Comparison of ENCODE assay signal across 32 mouse cellular contexts in the genomic region with DNA sequence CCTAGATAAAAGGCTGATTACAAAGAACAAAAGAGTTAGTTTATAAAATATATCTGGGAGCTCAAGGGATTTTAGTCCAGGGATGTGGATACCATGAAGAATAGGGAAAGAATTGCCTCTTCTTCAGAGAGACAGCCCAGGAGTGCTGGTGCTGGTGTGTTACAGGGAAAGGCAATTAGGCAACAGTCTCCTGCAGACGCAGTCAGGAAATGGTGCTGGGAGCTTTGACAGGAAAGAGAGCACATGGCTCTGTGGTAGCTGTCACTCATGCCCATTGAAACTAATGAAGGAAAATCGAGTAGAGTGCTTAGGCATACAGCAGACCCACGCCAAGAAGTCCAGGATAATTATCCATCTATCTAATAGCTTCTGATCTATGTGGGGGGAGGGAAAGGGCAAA. TPM values are rescaled to one million over a fixed set of nuclear protein-coding genes. Genes with fewer than 3 reads are reported as not detected.
DNase-seq lines count a peak whose midpoint lies in the region; ATAC-seq lines count a peak whose summit lies in the region.
"Had no signal": no experiment of that assay in that cellular context is flagged by ENCODE, and none has a peak within 500 bp of the region (broad histone marks: within the 10 kb centered on the region; RNA-seq: fewer than 3 reads in every experiment).

No protein-coding gene starts in this region.

- H3K9me3 ChIP-seq in forebrain, embryonic 14.5 days (replicated peaks; ENCODE audit: control insufficient read depth, low read length), result no peaks in the 10 kb centered on the region
- H3K9me3 ChIP-seq in forebrain, embryonic 15.5 days, result no peaks in the 10 kb centered on the region
- no peaks in the 10 kb centered on the region for H3K9me3 ChIP-seq in midbrain, embryonic 11.5 days (ENCODE audit: control insufficient read depth, low read length)
- H3K9me3 ChIP-seq in midbrain, embryonic 16.5 days (replicated peaks; ENCODE audit: control insufficient read depth, low read length, poor library complexity, severe bottlenecking), result no peaks in the 10 kb centered on the region
- H3K9me3 ChIP-seq: embryonic facial prominence, embryonic 10.5 days; embryonic facial prominence, embryonic 13.5 days; heart, embryonic 13.5 days had no signal

- no peak for ATAC-seq in forebrain, embryonic 14.5 days
- no peak for ATAC-seq in forebrain, embryonic 15.5 days (replicated peaks)
- no peak for ATAC-seq in midbrain, embryonic 11.5 days (ENCODE audit: low FRiP score)
- no peak for ATAC-seq in midbrain, embryonic 16.5 days
- ATAC-seq in common myeloid progenitor, adult 5-6 weeks (replicated peaks; ENCODE audit: low read depth, poor library complexity, severe bottlenecking), result peak; percentile 66
- ATAC-seq: CD4-positive, CD25-positive, alpha-beta regulatory T cell, adult 4 months; forebrain, embryonic 16.5 days; hindbrain, postnatal 0 days; inflammation-experienced regulatory T-cells, adult 6 months; intestine, embryonic 16.5 days had no signal

- no peak overlapping the region for H3K4me3 ChIP-seq in forebrain, embryonic 14.5 days (ENCODE audit: low read depth, low read length)
- H3K4me3 ChIP-seq in forebrain, embryonic 15.5 days, result no peak overlapping the region
- H3K4me3 ChIP-seq in midbrain, embryonic 11.5 days (ENCODE audit: low read depth, low read length), result no peak overlapping the region
- H3K4me3 ChIP-seq in midbrain, embryonic 16.5 days (ENCODE audit: low read depth, low read length), result no peak overlapping the region
- H3K4me3 ChIP-seq: embryonic facial prominence, embryonic 10.5 days; embryonic facial prominence, embryonic 13.5 days; erythroblast, embryonic 14.5 days; heart, embryonic 13.5 days had no signal

- H3K4me1 ChIP-seq in forebrain, embryonic 14.5 days (ENCODE audit: control insufficient read depth, insufficient read depth, low read length), result no peaks in the 10 kb centered on the region
- no peaks in the 10 kb centered on the region for H3K4me1 ChIP-seq in forebrain, embryonic 15.5 days
- no peaks in the 10 kb centered on the region; the same call in 1 of the 2 replicates for H3K4me1 ChIP-seq in midbrain, embryonic 11.5 days (ENCODE audit: control insufficient read depth, insufficient read depth, low read length)
- H3K4me1 ChIP-seq in midbrain, embryonic 16.5 days (ENCODE audit: control insufficient read depth, insufficient read depth, low read length), result peaks cover 4% of the 10 kb centered on the region; the same call in 1 of the 2 replicates
- H3K4me1 ChIP-seq: heart, embryonic 13.5 days had no signal

- H3K9ac ChIP-seq in forebrain, embryonic 14.5 days (ENCODE audit: low read length), result no peak overlapping the region
- H3K9ac ChIP-seq in forebrain, embryonic 15.5 days (replicated peaks), result no peak overlapping the region
- no peak overlapping the region for H3K9ac ChIP-seq in midbrain, embryonic 11.5 days (ENCODE audit: low read length)
- no peak overlapping the region for H3K9ac ChIP-seq in midbrain, embryonic 16.5 days (ENCODE audit: low read depth, low read length)
- H3K9ac ChIP-seq: embryonic facial prominence, embryonic 13.5 days; heart, embryonic 13.5 days; hindbrain, embryonic 14.5 days had no signal

- peak; percentile 7 for DNase-seq in forebrain, embryonic 14.5 days (ENCODE audit: low spot score)
- DNase-seq in midbrain, embryonic 11.5 days (ENCODE audit: low spot score, missing footprints), result peak; percentile 65
- peak; percentile 31 for DNase-seq in 416B (ENCODE audit: low read depth)
- DNase-seq in left cerebral cortex, adult 18-20 months (ENCODE audit: low spot score in 2 of 2), result no peak
- no peak for DNase-seq in adrenal gland, postnatal 4 days (ENCODE audit: low spot score in 2 of 2)
- DNase-seq: adrenal gland, adult 2 months; adrenal gland, postnatal 14 days; cerebellum, adult 11 months; cerebellum, adult 2 months; cerebellum, adult 9-11 months; cerebellum, postnatal 25 days; embryo, embryonic 11 days; gastrocnemius, postnatal 10 days; gastrocnemius, postnatal 36 days; heart, adult 18-20 months; heart, postnatal 14 days; heart, postnatal 4 days had no signal

- H3K4me2 ChIP-seq in forebrain, embryonic 14.5 days (ENCODE audit: low read length), result no peak overlapping the region
- no peak overlapping the region for H3K4me2 ChIP-seq in forebrain, embryonic 15.5 days (replicated peaks)
- H3K4me2 ChIP-seq in midbrain, embryonic 11.5 days, result no peak overlapping the region
- H3K4me2 ChIP-seq in midbrain, embryonic 16.5 days (ENCODE audit: low read length), result no peak overlapping the region
- H3K4me2 ChIP-seq: embryonic facial prominence, embryonic 13.5 days; heart, embryonic 13.5 days; hindbrain, embryonic 14.5 days had no signal

- H3K27ac ChIP-seq in forebrain, embryonic 14.5 days (ENCODE audit: low read depth, low read length), result no peak overlapping the region
- no peak overlapping the region for H3K27ac ChIP-seq in forebrain, embryonic 15.5 days (replicated peaks)
- no peak overlapping the region for H3K27ac ChIP-seq in midbrain, embryonic 11.5 days (ENCODE audit: low read depth, low read length)
- H3K27ac ChIP-seq in midbrain, embryonic 16.5 days (ENCODE audit: low read length), result no peak overlapping the region
- H3K27ac ChIP-seq: embryonic facial prominence, embryonic 10.5 days; embryonic facial prominence, embryonic 13.5 days; heart, embryonic 13.5 days; hindbrain, embryonic 14.5 days; hindbrain, postnatal 0 days had no signal

- no peaks in the 10 kb centered on the region for H3K27me3 ChIP-seq in forebrain, embryonic 14.5 days (replicated peaks; ENCODE audit: control insufficient read depth, insufficient read depth, low read length)
- no peaks in the 10 kb centered on the region for H3K27me3 ChIP-seq in forebrain, embryonic 15.5 days
- H3K27me3 ChIP-seq in midbrain, embryonic 11.5 days (ENCODE audit: control insufficient read depth, insufficient read depth, low read length), result no peaks in the 10 kb centered on the region
- no peaks in the 10 kb centered on the region for H3K27me3 ChIP-seq in midbrain, embryonic 16.5 days (ENCODE audit: control insufficient read depth, insufficient read depth, low read depth, low read length)

- H3K36me3 ChIP-seq in forebrain, embryonic 14.5 days (ENCODE audit: control insufficient read depth, insufficient read depth, low read length), result no peaks in the 10 kb centered on the region
- H3K36me3 ChIP-seq in forebrain, embryonic 15.5 days, result no peaks in the 10 kb centered on the region
- no peaks in the 10 kb centered on the region for H3K36me3 ChIP-seq in midbrain, embryonic 11.5 days (ENCODE audit: control insufficient read depth, insufficient read depth, low read length)
- H3K36me3 ChIP-seq in midbrain, embryonic 16.5 days (ENCODE audit: control insufficient read depth, insufficient read depth, low read length), result no peaks in the 10 kb centered on the region
- H3K36me3 ChIP-seq: embryonic facial prominence, embryonic 10.5 days; embryonic facial prominence, embryonic 13.5 days; heart, embryonic 13.5 days had no signal

- 19% methylated on average over 3 of the region's 3 CpGs for WGBS in forebrain, embryonic 14.5 days
- 23% methylated on average over 3 of the region's 3 CpGs for WGBS in forebrain, embryonic 15.5 days
- WGBS in midbrain, embryonic 11.5 days, result 55% methylated on average over 3 of the region's 3 CpGs
- WGBS in midbrain, embryonic 16.5 days, result 41% methylated on average over 3 of the region's 3 CpGs

RNA-seq across cellular contexts. Expression of a gene that starts 16.3 kb away (rescaled TPM):
- 2.3 and 4.6 TPM in 2 replicates for polyA plus RNA-seq in forebrain, embryonic 14.5 days (2014; fragmentation: Nextera tagmentation; extraction: Ambion mirVana)
- polyA plus RNA-seq in forebrain, embryonic 15.5 days (2015; fragmentation: Nextera tagmentation; extraction: Ambion mirVana), result 3.3 and 3.5 TPM in 2 replicates
- polyA plus RNA-seq in midbrain, embryonic 11.5 days (2014; fragmentation: Nextera tagmentation; extraction: Ambion mirVana), result 2.9 and 3.3 TPM in 2 replicates
- polyA plus RNA-seq in midbrain, embryonic 16.5 days (2015; fragmentation: Nextera tagmentation; extraction: Ambion mirVana), result 4.5 and 4.6 TPM in 2 replicates
- total RNA-seq in common myeloid progenitor, adult 5-6 weeks (2017), result 11.3 and 12.6 TPM in 2 replicates
- total RNA-seq in left cerebral cortex, adult 18-20 months (2021), result 10 to 100 TPM; 49.0 to 51.5 TPM
- 10 to 100 TPM; 21.7 TPM for total RNA-seq in adrenal gland, postnatal 4 days (2021)
- total RNA-seq: MEL had no signal
- polyA plus RNA-seq: C2C12; erythroblast, embryonic 14.5 days had no signal

Comparison
In these comparisons a context has a peak if more than half of its experiments do, and no peak if none do; other contexts are left out.
1. DNase-seq: peak in forebrain, embryonic 14.5 days (single experiment), midbrain, embryonic 11.5 days (single experiment) and 416B (single experiment); none in left cerebral cortex, adult 18-20 months (0 of 2) and adrenal gland, postnatal 4 days (0 of 2).